Mouse (Mus musculus): ENCODE measurements around the gene Ldlrad3. TPM values are rescaled to one million over a fixed set of nuclear protein-coding genes. Genes with fewer than 3 reads are reported as not detected.
A peak's percentile ranks its signal among the peaks of the same experiment; 100 is the strongest.

Gene Ldlrad3
- total RNA-seq, 2 experiments from 2014 or later, result 6.9 to 7.5 TPM

DNA sequence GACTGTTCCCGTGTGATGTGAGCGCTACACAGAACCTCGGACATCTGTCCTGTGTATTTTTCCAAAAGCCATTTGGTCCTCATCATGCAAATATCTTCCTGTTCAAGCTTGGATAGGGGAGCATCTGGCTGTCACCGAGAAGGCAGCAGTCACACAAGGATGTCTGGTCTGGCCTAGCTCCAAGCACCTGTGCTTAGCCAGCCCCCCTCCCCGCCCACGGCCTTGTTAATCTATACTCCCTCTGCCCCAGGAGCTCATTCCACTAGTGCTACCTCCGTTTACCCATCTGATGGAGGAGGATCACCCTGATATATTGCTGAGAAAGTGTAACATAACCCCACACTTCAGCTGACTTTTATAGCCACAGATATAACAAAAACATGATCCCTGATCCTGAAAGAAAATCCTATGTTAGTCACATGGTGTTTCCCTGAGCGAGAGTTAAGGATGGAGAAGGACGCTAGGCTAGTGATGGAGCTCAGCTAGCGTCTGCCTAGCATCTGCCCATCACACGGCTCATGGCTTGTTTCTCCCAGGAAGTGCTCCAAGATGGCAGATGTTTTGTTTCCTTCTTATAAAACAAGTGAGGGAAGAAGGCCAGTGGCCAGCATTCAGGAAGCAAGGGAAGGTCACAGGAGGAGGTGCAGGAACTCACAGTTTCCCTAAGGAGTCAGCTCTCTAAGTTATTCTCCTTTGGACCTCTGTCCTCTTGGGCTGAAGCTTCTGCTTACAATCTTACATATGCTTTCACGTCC lies 66.3 kb downstream of the Ldlrad3 start:
- DNase-seq (ENCODE audit: low spot score in 2 of 2), result no peak

DNA sequence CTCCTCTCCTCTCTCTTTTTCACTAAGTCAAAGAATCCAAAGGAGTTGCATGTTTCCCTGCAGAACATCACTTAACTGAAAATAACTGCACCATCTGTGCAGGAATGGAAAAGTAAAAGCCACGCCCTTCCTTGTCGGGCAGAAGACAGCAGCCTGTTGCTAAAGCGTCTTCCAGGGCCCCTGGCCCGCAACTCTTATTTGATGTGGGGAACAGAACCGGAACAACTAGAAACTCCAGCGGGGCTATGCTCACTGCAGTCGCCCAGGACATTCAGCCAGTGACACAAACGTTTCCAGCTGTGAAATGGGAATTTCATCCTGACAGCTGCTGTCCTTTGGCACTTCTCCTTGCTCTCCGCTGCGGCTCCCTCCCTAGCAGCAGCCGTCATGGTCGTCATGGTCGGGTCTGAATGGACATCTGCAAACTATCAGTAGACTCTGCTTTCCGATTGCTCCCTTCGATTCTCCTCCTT lies 67.2 kb downstream of the Ldlrad3 start:
- DNase-seq (ENCODE audit: low spot score in 2 of 2), result no peak

GRCm38 (mm10) chr2:102117402-102117760 lies 68.8 kb downstream of the Ldlrad3 start:
- DNase-seq (ENCODE audit: low spot score in 2 of 2), result no peak

DNA sequence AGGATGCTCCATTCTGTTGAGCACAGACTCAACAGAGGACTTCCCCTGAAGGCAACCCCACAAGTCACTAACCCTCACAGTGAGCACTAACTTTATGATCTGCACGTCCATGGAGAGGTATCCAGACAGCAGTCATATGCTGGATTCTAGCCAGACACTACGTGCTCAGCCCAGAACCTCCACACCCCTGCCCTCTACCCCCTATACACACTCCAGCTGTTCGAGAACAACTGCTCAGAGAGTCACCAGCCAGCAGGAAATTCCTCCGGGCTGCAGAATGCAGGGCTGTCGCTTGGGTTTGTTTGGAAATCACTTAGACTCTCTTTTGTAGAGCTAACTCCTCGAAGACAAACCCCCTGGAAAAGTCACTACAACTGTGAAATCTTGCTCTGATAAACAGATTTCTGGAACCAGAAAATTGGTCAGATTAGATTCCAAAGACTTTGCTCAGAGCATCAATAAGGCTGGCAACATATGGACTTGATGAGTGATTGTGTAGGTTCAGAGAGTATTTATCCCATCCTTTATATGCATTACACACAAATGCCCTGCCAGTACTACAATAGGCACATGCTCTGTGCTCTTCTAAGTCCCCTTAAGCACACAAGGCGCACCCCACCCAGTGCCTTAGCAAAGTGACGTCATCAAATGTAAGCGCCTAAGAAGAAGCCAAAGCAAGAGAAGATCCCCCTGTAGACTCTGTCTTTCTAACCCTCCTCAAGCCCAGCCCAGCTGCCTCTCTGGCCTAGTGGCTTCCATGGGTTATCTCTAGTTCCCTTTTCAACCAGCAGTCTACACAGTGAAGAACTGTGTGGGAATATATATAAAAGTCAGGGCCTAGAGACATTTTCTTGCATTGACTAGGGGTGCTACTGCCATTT lies 69.4 kb downstream of the Ldlrad3 start:
- no peak for DNase-seq (ENCODE audit: low spot score in 2 of 2)

DNA sequence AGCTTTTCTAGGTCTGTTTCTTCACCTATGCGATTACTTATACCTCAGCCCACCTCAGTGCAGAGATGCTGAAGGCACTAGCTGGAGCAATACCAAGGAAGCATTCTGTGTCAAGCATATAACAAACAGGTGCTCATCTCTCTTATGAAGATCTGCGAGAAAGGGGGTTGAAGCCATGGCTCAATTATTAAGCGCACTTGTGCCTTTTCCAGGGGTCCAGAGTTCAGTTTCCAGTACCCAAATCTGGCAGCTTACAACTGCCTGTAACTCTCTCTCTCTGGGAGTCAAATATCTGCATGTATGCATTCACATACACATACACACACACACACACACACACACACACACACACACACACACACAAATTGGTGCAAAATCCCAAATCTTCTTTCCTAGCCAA lies 72.4 kb downstream of the Ldlrad3 start:
- DNase-seq (ENCODE audit: low spot score in 2 of 2), result no peak

- DNase-seq (ENCODE audit: low spot score in 2 of 2), result no peak
Observed at GRCm38 (mm10) chr2:102113323-102113722, 72.9 kb downstream of the Ldlrad3 start.

GRCm38 (mm10) chr2:102111906-102112499 lies 74.2 kb downstream of the Ldlrad3 start:
- DNase-seq (ENCODE audit: low spot score in 2 of 2), result no peak

DNA sequence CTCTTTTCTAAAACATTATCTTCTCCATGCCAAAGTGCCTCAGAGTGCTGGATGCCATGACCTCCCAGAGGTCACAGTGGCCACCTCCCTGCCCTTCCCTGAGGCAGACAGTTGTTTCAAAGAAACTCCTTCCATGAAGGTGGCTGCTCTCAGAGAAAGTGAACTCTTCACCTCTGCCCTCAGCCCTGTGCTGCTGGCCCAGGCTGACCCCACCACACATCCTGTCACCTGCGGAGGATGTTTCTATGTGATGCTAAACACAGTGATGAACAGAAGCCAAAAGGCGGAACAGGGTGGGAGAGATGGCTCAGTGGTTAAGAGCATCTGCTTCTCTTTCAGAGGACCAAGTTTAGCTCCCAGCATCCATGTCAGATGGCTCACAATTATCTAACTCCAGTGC lies 75.9 kb downstream of the Ldlrad3 start:
- no peak for DNase-seq (ENCODE audit: low spot score in 2 of 2)

GRCm38 (mm10) chr2:102107280-102107679 lies 78.9 kb downstream of the Ldlrad3 start:
- DNase-seq (ENCODE audit: low spot score in 2 of 2), result no peak

- DNase-seq (ENCODE audit: low spot score in 2 of 2), result no peak
Observed at GRCm38 (mm10) chr2:102106728-102107127, 79.5 kb downstream of the Ldlrad3 start.

GRCm38 (mm10) chr2:102105454-102105853 lies 80.7 kb downstream of the Ldlrad3 start:
- DNase-seq (ENCODE audit: low spot score in 2 of 2), result no peak

DNA sequence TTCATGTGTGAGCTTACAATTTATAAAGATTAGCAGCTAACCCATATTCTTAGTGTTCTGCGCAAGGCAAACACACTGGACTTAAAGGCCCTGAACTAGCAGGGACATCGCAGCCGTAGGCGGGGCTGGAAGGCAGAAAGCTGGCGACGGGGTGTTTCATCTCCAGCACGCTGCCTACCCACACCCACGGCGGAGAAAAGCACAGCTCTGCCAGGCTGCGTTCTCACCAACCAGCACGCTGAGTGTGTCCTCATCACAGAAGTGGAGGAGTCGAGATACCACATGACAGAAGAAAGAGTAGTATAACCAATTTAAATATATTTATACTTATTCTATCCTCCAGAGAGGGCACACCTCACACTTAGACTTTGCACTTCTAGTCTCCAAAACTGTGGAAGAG lies 82.2 kb downstream of the Ldlrad3 start:
- no peak for DNase-seq (ENCODE audit: low spot score in 2 of 2)

DNA sequence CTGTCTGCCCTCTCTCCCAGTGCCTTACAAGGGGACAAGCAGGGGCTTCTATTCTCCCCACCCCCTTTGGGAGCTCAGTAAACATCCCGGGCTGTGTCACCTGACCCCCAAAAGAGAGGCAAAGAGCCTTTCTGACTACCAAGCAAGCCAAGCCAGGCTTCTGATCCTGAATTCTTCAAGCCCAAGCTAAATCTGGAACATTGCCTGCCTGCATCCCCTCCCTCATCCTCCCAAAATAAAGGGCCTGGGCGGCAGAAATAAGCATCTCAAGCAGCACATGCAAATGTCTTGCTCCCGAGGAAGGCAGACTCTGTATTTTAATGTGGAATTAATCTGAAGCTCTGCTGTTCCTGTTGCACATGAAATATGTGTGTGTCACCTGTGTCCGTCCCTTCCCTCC lies 85.7 kb downstream of the Ldlrad3 start:
- DNase-seq (ENCODE audit: low spot score in 2 of 2), result no peak

GRCm38 (mm10) chr2:102099702-102100450 lies 86.3 kb downstream of the Ldlrad3 start:
- DNase-seq (ENCODE audit: low spot score in 2 of 2), result no peak

- DNase-seq (ENCODE audit: low spot score in 2 of 2), result no peak
Observed at GRCm38 (mm10) chr2:102099261-102099660, 86.9 kb downstream of the Ldlrad3 start.

- no peak for DNase-seq (ENCODE audit: low spot score in 2 of 2)
Observed at GRCm38 (mm10) chr2:102094773-102095172, 91.4 kb downstream of the Ldlrad3 start.

DNA sequence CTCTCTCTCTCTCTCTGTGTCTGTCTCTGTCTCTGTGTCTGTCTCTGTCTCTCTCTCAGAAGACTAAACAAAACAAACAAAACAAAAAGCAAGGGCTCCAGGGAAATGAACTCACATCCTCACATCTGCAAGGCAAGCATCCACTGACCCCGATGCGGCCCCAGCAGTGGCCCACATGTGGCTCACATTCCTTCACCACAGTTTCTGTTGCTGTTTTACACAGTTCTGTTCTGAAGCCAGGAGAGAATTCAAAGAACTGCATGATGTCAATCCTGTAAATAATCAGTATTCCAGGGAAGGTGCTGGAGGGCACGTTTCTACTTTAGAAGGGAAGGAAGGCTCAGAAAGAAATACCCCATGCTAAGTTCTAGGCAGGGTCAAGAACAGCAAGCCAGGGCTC lies 91.9 kb downstream of the Ldlrad3 start:
- DNase-seq (ENCODE audit: low spot score in 2 of 2), result no peak

DNA sequence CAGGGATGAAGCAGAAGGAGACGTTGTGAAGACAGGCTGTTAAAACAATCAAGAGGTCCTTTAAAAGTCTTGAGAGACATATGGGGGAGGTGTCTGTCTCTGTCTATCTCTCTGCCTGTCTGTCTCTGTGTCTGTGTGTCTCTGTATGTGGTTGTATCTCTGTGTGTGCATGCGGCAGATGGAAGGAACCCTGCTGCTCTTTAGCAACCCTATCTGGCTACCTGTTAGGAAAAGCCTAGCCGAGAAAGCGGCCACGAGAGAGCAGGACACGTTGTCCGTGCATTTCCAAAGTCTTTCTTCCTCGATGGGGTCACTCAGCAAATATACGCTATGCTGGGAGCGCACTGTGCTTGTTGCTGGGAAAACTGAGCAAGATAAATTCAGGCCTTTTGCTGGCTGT lies 93.6 kb downstream of the Ldlrad3 start:
- no peak for DNase-seq (ENCODE audit: low spot score in 2 of 2)

DNA sequence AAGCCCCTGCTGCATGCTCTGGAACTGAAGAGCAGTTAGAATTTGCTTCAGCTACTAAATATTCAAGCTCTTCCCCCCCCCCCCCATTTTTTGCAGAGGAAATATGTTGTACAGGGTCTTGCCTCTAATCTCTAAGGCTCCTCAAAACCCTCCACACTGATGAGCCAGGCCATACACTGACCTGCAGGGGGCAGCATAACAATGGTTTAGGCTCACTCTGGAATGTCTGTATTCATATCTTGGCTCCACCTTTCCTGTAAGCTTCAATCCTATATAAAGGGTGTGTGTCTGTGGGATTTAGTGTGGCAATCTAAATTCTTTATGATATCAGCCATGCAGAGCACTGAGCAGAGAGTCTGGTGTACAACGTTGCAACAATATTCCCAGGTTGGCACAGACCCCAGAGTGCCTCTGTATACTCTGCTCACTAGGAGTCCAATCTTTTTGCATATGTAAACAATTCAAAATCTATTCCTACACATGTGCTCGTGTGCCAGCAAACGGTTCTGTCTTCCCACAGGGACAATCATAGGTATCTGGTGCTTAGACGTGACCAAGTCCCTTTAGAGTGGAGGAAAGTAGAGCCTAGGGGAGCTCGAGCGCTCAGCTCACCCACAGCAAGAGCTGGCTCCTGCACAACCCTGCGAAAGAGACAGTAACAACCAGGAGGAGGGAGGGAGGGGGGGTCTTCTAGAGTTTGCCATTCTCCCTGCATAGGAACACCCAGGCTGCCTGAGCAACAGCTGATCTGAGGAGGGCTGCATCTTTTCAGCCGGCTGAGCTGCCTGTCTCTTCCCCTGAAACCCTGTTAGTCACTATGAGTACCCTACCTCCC lies 94.5 kb downstream of the Ldlrad3 start:
- DNase-seq (ENCODE audit: low spot score in 2 of 2), result peak; percentile 68 to 69

- DNase-seq (ENCODE audit: low spot score in 2 of 2), result no peak
Observed at GRCm38 (mm10) chr2:102087787-102088186, 98.4 kb downstream of the Ldlrad3 start.
